Mouse (Mus musculus): Measurements from ENCODE around the gene Islr2. TPM values are rescaled to one million over a fixed set of nuclear protein-coding genes. Genes with fewer than 3 reads are reported as not detected.
A peak's percentile ranks its signal among the peaks of the same experiment; 100 is the strongest.

The Islr2 gene
- total RNA-seq, 2 experiments from 2014 or later: 2.6 to 3.3 TPM

DNA sequence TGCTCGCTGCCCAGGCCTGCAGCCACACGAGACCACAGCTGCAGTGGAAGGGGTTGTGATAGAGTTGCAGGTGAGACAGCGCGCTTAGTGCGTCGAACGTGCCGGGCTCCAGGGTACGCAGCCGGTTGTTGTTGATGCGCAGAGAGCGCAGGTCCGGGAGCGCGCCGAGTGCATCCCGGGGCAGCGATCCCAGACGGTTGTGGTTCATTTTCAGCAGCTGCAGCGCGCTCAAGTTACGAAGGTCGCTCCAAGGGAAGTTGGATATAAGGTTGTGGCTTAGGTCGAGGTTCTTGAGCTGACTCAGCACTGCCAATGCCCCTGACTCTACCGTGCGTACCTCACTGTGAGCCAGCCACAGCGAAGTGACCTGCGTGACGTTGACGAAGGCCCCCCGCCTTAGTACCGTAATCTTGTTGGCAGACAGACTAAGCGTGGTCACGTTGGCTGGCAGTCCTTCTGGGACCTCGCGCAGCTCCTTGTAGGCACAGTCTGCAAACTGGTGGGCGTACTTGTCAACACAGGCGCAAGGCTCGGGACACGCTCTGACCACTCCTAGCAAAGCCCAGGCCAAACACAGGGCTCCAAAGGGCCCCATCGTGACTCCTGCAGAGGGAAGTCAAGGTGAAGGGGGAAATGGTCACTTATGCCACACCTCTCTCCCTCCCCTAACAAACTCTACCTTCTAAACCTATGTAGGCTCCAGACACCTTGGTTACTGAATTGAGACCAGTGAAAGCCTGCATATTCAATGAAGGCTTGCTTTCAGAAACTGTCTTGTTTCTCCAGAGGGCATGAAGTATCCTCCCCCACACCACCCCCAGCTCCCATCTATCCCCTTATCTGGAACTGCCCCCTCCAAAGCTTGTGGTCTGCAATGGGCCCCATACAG, 4.5 kb downstream of the Islr2 start:
- intact Hi-C loops (cut with DNase I): no loop called here

DNA sequence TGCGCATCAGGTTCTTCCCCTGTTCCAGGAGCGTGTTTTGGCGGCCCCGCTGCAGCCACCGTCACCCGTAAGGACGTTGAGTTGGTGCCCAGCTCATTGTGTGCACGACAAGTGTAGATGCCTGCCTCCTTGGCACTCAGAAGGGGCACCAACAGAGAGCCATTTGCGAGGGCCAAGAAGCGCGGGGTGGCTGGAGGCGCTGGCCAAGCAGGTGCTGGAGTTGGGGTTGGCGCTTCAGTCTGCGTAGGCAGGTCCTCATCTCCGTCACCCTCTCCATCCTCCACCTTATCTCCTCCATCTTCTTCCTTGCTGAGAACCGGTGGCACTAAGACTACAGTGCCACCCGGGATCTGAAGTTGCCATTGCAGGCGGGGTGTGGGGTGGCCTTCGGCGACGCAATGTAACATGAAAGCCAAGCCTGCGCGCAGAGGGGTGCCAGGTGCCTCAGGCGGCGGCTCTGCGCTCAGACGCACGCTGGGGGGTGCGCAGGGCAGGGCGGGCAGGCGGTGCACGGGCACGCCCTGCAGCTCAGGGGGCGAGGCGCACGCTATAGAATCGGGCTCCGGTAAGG, 5.2 kb downstream of the Islr2 start:
- TF ChIP-seq CTCF (IDR thresholded peaks at IDR 0.05): no peak
- no peak for DNase-seq
- intact Hi-C loops (cut with DNase I): no loop called here
- H3K4me3 ChIP-seq: peak overlapping the region; percentile 66
- H3K27ac ChIP-seq: no peak overlapping the region

More for the DNA sequence above, 4.5 kb downstream of the Islr2 start:
- Histone ChIP-seq H3K27ac (no peak overlapping the region), H3K4me3 (peak overlapping the region; percentile 66)
- no peak for TF ChIP-seq CTCF (IDR thresholded peaks at IDR 0.05)
- DNase-seq: peak; percentile 64

DNA sequence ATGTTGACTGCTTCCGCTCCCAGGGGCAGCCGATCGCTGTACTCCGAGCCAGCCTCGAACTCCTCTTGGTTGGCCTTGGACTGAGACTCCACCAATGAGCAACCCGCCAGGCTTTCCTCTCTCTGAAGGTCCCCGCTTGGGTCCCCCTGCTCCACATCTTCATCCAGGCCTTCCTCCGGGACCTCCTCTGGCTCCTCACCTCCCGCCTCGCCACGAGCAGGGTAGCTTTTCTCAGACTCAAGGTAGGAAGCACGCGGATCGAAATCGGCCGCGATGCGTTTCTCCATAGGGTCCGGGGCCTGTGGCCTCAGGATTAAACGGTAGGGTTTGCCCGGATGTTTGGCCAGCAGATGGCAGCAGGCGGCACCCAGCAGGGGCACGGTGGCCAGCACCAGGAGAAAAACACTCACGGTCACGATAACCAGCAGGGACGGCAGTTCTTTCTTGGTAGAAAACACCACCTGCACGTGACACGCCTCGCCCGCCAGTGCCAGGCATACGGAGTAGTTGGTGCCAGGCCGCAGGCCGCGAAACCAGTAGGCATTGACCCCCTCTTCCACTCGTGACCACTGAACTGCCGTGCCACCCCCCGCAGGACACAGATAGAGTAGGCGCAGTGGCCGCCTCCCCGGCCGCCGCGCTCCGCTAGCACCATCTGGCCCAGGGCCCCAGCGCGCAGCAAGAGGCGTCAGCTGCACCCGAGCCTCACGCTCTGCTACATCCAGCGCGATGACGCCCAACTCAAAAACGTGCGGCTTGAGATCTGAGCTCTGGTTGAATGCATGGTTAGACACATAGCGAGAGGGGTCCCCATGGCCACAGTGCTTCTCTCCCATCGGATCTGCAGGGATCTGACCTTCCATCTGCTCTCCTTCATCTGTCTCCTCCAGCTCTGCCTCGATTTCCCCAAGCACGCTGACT, 6.1 kb downstream of the Islr2 start:
- peak; percentile 68 for DNase-seq
- H3K4me3 ChIP-seq: peak overlapping the region; percentile 66

DNA sequence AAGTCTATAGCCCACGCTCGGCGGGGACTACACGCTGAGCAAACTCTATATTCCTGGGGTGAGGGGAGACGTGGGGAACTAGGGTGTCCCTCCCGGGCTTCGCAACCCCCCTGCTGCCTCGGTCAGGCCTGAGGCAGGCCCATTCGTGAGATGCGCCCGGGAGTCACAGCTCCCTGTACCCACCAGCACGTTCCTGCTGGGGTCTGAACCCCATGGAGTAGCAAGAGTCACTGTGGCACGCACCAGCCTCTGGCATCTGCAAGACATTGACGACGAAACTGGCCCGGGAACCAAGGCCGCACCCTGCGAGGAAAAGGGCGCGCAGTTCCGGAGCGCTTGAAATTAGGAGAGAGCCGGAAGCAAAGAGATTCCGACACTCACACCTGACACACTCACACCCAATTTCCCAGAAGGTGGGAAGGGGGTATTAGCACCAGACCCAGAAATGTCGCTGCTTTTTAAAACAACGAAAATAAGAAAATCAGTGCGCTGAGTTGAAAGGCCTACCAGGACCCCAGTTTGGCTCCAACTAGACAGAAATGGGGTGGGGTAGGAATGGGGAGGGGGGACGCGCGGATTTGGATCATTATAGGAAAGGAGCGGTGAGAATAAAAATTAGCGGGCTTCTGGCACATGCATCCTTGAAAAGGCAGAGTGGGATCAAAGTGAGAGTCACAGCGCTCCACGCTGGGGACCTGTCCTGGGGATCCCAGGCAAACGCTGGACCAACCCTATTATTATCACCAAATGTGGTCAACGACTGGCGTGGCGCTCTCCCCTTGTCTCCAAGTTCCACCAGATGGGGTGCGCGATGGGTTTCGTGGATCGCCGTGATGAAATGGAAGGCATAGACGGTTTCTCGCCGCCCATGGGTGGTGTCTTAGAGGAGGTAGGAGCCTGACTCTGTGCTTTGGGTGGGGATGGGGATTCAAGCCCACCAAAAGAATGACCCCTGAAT, 7.2 kb downstream of the Islr2 start:
- no peak for TF ChIP-seq CTCF (IDR thresholded peaks at IDR 0.05)
- no peak for DNase-seq
- Histone ChIP-seq H3K27ac (no peak overlapping the region), H3K4me3 (peak overlapping the region; percentile 11; the same call in 1 of the 2 replicates)
- intact Hi-C loops (cut with DNase I): no loop called here

More for the DNA sequence above, 6.1 kb downstream of the Islr2 start:
- no peak overlapping the region for H3K27ac ChIP-seq
- intact Hi-C loops (cut with DNase I): no loop called here
- TF ChIP-seq CTCF (IDR thresholded peaks at IDR 0.05): peak; percentile 71

DNA sequence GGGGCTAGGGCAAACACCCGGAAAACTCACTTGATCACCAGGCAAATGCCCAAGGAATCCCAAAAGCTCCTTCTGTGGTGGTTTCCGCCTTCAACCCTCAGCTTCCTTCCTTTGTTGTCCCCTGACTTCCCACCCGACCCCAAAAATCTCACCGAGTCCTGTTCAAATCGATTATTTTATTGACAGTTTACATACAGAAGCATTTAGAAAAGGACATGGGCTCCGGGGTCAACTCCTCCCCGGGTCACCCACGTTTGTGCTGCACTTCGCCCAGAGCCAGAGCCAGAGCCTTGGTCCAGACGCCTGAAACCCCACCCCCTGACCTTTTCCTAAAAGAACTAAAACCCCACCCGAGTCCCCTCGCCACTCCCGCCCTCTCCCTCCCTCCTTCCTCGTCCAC, 8.0 kb downstream of the Islr2 start:
- Histone ChIP-seq H3K4me3 (no peak overlapping the region), H3K27ac (no peak overlapping the region)
- DNase-seq: no peak
- TF ChIP-seq CTCF (IDR thresholded peaks at IDR 0.05): no peak
- intact Hi-C loops (cut with DNase I): no loop called here

DNA sequence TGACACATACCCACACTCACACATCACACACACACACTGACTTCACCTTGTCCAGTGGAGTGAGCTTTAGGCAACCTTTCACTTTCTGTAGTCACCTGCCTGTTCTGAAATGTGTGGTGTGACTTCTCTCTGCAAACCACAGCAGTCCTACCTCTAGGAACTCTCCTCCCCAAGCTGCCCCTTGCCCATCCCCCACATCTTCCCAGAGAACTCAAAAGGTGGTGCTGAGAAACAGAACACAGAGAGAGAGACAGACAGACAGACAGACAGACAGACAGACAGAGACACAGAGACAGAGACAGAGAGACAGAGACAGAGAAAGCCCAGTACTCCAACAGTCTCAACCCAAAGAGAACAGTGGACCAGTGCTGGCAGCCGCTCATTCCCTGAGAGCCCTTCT, 8.4 kb downstream of the Islr2 start:
- no peak overlapping the region for H3K27ac ChIP-seq
- intact Hi-C loops (cut with DNase I): no loop called here
- TF ChIP-seq CTCF (IDR thresholded peaks at IDR 0.05): no peak
- DNase-seq: no peak
- H3K4me3 ChIP-seq: no peak overlapping the region

DNA sequence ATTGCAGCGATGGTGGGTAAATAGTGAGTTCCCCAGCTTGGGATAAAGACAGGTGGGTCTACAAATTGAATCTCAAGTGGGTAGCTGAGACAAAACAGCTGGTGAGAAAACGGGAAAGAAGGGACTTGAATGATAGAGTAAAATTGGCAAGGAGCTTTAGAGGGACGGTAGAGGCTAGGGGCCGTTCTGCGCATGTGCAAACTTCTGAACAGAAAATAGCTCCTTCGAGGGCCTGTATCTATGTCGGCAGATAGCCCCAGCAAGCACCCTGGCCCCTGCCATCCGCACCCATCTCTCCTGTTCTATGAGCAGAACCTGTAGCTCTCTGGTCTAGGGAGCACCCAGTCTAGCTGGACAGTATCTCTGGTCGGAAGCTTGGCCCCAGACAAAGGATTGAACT, 9.9 kb downstream of the Islr2 start:
- Histone ChIP-seq H3K27ac (no peak overlapping the region), H3K4me3 (no peak overlapping the region)
- intact Hi-C loops (cut with DNase I): no loop called here
- TF ChIP-seq CTCF (IDR thresholded peaks at IDR 0.05): no peak
- DNase-seq: no peak

DNA sequence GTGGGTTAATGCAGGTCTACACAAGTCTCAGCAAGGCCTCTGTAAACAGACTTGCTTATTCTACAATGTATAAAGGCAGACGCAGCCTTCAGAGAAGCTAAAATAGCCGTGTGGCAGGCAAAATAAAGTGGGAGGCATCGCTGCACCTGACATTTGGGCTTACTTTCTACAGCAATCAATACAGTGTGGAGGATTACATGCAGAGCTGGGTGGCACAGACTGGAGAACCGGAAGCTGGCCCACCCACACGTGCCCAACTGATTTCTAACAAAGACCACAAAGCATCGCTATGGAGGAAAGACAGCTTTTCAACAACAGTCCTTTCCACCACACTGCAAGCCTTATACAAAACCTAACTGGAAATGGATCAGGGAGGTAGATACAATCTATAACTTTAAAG, 19.7 kb downstream of the Islr2 start:
- Histone ChIP-seq H3K4me3 (no peak overlapping the region), H3K27ac (no peak overlapping the region)
- intact Hi-C loops (cut with DNase I): no loop called here
- TF ChIP-seq CTCF (IDR thresholded peaks at IDR 0.05): no peak
- DNase-seq: no peak

DNA sequence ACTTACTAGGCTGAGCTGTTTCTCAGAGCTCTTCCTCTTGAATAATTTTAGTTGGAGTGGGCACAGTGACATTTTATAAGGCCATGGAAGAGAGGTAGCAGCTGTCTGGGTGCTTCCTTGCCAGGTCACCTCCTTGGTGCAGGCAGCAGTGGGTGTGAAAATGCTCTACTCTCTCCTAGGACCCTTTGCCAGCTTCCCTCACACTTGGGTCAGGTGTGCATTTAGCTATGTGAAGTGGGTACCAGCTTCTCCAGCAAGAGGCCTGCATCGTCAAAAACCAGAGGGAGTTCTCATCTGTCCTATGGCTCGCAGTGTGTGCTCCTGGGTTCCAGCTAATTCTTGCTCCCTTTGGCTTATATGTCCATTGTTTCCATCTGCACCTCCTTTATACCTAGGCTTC, 24.7 kb downstream of the Islr2 start:
- TF ChIP-seq CTCF (IDR thresholded peaks at IDR 0.05): no peak
- no peak overlapping the region for H3K27ac ChIP-seq
- intact Hi-C loops (cut with DNase I): no loop called here
- H3K4me3 ChIP-seq: no peak overlapping the region
- DNase-seq: no peak

DNA sequence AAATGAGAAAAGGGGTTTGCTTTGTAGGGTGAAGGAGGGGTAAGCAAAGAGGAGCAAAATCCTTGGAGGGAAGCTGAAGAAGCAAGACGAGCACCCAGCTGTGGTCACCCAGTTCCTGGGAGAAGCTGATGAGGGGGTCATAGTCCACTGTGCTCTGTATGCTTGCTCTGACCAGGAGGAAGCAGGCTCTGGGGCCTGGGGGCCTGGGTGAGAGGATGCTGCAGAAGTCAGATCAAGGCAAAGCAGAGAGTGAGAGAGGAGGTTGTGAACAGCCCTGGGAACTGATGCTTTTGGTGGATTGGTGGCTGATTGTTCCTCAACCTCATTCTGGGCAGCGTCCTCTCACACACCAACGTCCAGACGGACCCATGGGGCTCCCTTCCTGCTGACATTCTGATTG, 27.0 kb downstream of the Islr2 start:
- intact Hi-C loops (cut with DNase I): no loop called here
- no peak overlapping the region for H3K4me3 ChIP-seq
- TF ChIP-seq CTCF (IDR thresholded peaks at IDR 0.05): no peak
- DNase-seq: no peak
- no peak overlapping the region for H3K27ac ChIP-seq

DNA sequence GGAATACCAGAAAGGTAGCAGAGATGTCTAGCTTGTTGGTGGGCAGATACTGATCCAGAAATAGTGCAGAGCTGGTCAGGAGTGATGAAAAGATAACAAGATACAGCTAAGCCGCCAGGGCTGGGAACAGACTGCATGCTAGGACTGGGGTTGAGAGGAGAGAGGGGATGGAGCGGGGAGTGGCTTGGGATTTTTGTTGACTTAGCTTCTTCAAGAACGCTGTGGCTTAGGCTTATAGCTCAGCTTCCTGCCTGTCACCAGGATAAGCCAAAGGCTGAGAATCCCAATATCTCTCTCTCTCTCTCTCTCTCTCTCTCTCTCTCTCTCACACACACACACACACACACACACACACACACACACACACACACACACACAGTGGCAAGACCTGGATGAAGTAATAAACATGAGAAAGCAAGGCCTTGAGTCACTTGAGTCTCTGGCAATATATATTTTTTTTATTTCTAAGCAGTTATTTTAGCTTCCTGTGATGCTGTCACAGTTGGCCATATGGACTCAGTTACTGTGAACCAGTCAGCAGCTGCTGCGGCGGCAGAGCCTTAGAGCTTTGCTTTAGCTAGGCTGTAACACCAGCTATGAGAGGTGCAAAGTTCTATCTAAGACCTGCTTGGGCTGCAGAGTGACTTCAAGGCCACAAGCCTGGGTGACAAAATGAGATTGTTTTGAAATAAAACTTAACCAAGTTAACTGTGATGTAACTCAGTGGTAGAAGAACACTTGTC, 28.2 kb downstream of the Islr2 start:
- no peak for DNase-seq
- TF ChIP-seq CTCF (IDR thresholded peaks at IDR 0.05): no peak
- Histone ChIP-seq H3K4me3 (no peak overlapping the region), H3K27ac (no peak overlapping the region)
- intact Hi-C loops (cut with DNase I): no loop called here
